Mouse (Mus musculus): ENCODE results near the gene Mindy2.

DNA sequence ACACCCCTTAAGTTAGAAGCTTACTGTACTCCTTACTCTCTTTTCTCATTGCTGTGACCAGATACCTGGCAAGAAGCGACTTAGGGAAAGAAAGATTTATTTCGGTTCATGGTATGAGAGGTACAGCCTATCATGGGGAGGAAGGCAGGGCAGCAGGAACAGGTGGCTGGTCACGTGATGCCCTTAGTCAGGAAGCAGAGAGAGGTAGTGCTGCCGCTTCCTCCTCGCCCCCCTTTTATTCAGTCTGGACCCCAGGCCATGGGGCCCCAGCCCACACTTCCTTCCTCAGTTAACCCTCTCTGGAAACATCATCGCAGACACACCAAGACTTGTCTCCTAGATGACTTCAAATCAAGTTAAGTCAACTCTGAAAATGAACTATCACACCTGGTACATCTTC is 14.3 kb upstream of the Mindy2 start:
- no peak for TF ChIP-seq CTCF (IDR thresholded peaks at IDR 0.05; ENCODE audit: low read depth)
- TF ChIP-seq EP300 (IDR thresholded peaks at IDR 0.05; ENCODE audit: low read depth), result no peak
